Mouse (Mus musculus): ENCODE data around the gene Msh6. TPM values are rescaled to one million over a fixed set of nuclear protein-coding genes. Genes with fewer than 3 reads are reported as not detected.
"Not testable (repeated sequence)": the region's sequence is repeated elsewhere in the genome, so short reads cannot be mapped to it uniquely, and the experiment has no call there.

The Msh6 gene
- polyA plus RNA-seq, 1 experiment from 2014 or later, result 41.0 TPM

DNA sequence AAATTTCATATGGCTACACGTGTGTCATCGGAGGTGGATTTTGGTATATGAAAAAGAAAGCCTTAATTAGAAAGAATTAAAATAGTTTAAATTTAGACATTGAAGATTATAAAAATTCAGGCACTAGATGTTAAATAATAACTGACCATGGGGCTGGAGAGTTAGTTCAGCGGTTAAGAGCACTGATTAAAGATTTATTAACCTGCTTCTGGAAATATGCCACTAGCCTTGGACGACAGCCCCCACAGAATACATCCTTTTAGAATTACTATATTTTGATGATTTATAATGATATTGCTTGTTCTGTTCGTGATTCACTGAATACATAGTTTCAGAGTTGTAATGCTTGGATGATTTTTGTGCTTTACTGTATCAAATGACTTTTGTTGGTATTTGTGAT is 14.9 kb upstream of the Msh6 start:
- H3K4me2 ChIP-seq (ENCODE audit: low read length); H3K27ac ChIP-seq (ENCODE audit: low read length); H3K4me1 ChIP-seq (replicated peaks; ENCODE audit: control insufficient read depth, insufficient read depth, low read length); H3K27me3 ChIP-seq (replicated peaks; ENCODE audit: control insufficient read depth, insufficient read depth, low read length); H3K9ac ChIP-seq (replicated peaks; ENCODE audit: low read depth, low read length); H3K36me3 ChIP-seq (ENCODE audit: control insufficient read depth, insufficient read depth); ATAC-seq; H3K9me3 ChIP-seq (ENCODE audit: control insufficient read depth, low read length); H3K4me3 ChIP-seq (replicated peaks; ENCODE audit: low read length): not testable (repeated sequence)
- WGBS, result 93% methylated on average over 5 of the region's 5 CpGs

GRCm38 (mm10) chr17:87963081-87964075 is 11.5 kb upstream of the Msh6 start:
- H3K27me3 ChIP-seq (replicated peaks; ENCODE audit: control insufficient read depth, insufficient read depth, low read length), result no peaks in the 10 kb centered on the region
- H3K4me2 ChIP-seq (ENCODE audit: low read length), result no peak overlapping the region
- no peaks in the 10 kb centered on the region; the same call in 1 of the 2 replicates for H3K9me3 ChIP-seq (ENCODE audit: control insufficient read depth, low read length)
- no peaks in the 10 kb centered on the region for H3K36me3 ChIP-seq (ENCODE audit: control insufficient read depth, insufficient read depth)
- no peaks in the 10 kb centered on the region for H3K4me1 ChIP-seq (replicated peaks; ENCODE audit: control insufficient read depth, insufficient read depth, low read length)
- no peak overlapping the region for H3K27ac ChIP-seq (ENCODE audit: low read length)
- H3K9ac ChIP-seq (replicated peaks; ENCODE audit: low read depth, low read length), result no peak overlapping the region
- WGBS, result 92% methylated on average over 13 of the region's 14 CpGs
- no peak for ATAC-seq
- H3K4me3 ChIP-seq (replicated peaks; ENCODE audit: low read length), result no peak overlapping the region

- WGBS, result 31% methylated on average over 6 of the region's 8 CpGs
- not testable (repeated sequence) for H3K9me3 ChIP-seq (ENCODE audit: control insufficient read depth, low read length); H3K27ac ChIP-seq (ENCODE audit: low read length); H3K36me3 ChIP-seq (ENCODE audit: control insufficient read depth, insufficient read depth); H3K9ac ChIP-seq (replicated peaks; ENCODE audit: low read depth, low read length); H3K27me3 ChIP-seq (replicated peaks; ENCODE audit: control insufficient read depth, insufficient read depth, low read length); H3K4me1 ChIP-seq (replicated peaks; ENCODE audit: control insufficient read depth, insufficient read depth, low read length); H3K4me2 ChIP-seq (ENCODE audit: low read length); H3K4me3 ChIP-seq (replicated peaks; ENCODE audit: low read length)
- ATAC-seq, result peak; percentile 86
Observed at GRCm38 (mm10) chr17:87968483-87968926, 6.4 kb upstream of the Msh6 start.

- H3K4me2 ChIP-seq (ENCODE audit: low read length); H3K9ac ChIP-seq (replicated peaks; ENCODE audit: low read depth, low read length); ATAC-seq; H3K36me3 ChIP-seq (ENCODE audit: control insufficient read depth, insufficient read depth); H3K27me3 ChIP-seq (replicated peaks; ENCODE audit: control insufficient read depth, insufficient read depth, low read length); H3K27ac ChIP-seq (ENCODE audit: low read length); H3K9me3 ChIP-seq (ENCODE audit: control insufficient read depth, low read length); H3K4me3 ChIP-seq (replicated peaks; ENCODE audit: low read length): not testable (repeated sequence)
- WGBS, result 90% methylated on average over 15 of the region's 15 CpGs
- H3K4me1 ChIP-seq (replicated peaks; ENCODE audit: control insufficient read depth, insufficient read depth, low read length), result peaks cover 17% of the 10 kb centered on the region
Observed at GRCm38 (mm10) chr17:87971696-87972591, 2.9 kb upstream of the Msh6 start.

GRCm38 (mm10) chr17:87972856-87973255 is 2.0 kb upstream of the Msh6 start:
- no peaks in the 10 kb centered on the region for H3K36me3 ChIP-seq (ENCODE audit: control insufficient read depth, insufficient read depth)
- no peak for ATAC-seq
- H3K27me3 ChIP-seq (replicated peaks; ENCODE audit: control insufficient read depth, insufficient read depth, low read length), result no peaks in the 10 kb centered on the region
- H3K4me1 ChIP-seq (replicated peaks; ENCODE audit: control insufficient read depth, insufficient read depth, low read length), result peaks cover 17% of the 10 kb centered on the region
- no peak overlapping the region for H3K4me3 ChIP-seq (replicated peaks; ENCODE audit: low read length)
- no peak overlapping the region for H3K9ac ChIP-seq (replicated peaks; ENCODE audit: low read depth, low read length)
- 81% methylated on average over 5 of the region's 5 CpGs for WGBS
- H3K27ac ChIP-seq (ENCODE audit: low read length), result no peak overlapping the region
- H3K9me3 ChIP-seq (ENCODE audit: control insufficient read depth, low read length), result no peaks in the 10 kb centered on the region
- no peak overlapping the region for H3K4me2 ChIP-seq (ENCODE audit: low read length)

- Histone ChIP-seq H3K4me1 (replicated peaks; ENCODE audit: control insufficient read depth, insufficient read depth, low read length) (peaks cover 17% of the 10 kb centered on the region), H3K36me3 (ENCODE audit: control insufficient read depth, insufficient read depth) (no peaks in the 10 kb centered on the region), H3K9me3 (ENCODE audit: control insufficient read depth, low read length) (no peaks in the 10 kb centered on the region), H3K4me3 (replicated peaks; ENCODE audit: low read length) (no peak overlapping the region), H3K27me3 (replicated peaks; ENCODE audit: control insufficient read depth, insufficient read depth, low read length) (no peaks in the 10 kb centered on the region), H3K4me2 (ENCODE audit: low read length) (no peak overlapping the region; the same call in 1 of the 2 replicates), H3K9ac (replicated peaks; ENCODE audit: low read depth, low read length) (no peak overlapping the region), H3K27ac (ENCODE audit: low read length) (no peak overlapping the region)
- 63% methylated on average over 10 of the region's 10 CpGs for WGBS
- no peak for ATAC-seq
Observed at GRCm38 (mm10) chr17:87973261-87974167, 1.3 kb upstream of the Msh6 start.

DNA sequence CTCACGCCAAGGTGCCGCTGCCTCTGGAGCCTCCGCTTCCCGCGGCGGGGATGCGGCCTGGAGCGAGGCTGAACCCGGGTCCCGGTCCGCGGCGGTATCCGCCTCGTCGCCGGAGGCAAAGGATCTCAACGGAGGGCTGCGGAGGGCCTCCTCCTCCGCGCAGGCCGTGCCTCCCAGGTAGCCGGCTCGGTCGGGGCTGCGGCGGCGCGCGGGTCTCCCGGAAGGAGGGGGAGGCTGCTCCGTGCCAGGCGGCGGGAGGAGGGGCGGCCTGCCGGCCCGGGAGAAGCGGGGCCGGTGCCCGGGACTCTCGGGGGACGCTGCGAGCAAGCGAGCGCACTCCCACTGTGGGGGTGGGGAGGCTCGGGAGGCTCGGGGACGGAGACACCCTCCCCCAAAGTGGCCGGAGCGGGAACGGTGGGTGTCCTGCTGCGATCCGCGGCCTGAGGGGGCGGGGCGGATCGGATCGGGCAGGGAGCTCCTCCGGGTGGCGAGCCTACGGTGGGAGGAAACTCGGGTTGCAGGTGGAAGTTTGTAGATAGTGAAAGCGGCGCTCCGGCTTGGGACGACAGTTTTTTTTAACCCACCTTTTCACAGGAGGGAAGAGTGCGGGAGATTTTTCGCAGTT is 479 bp downstream of the Msh6 start:
- ATAC-seq, result peak; percentile 59
- H3K4me3 ChIP-seq (replicated peaks; ENCODE audit: low read length), result peak overlapping the region; percentile 97
- WGBS, result 0% methylated on average over 44 of the region's 68 CpGs
- H3K9me3 ChIP-seq (ENCODE audit: control insufficient read depth, low read length), result no peaks in the 10 kb centered on the region
- 0 out of 2 replicates have a peak, but pooled peaks cover 2% of the 10 kb centered on the region for H3K36me3 ChIP-seq (ENCODE audit: control insufficient read depth, insufficient read depth)
- peak overlapping the region; percentile 91 for H3K9ac ChIP-seq (replicated peaks; ENCODE audit: low read depth, low read length)
- H3K4me1 ChIP-seq (replicated peaks; ENCODE audit: control insufficient read depth, insufficient read depth, low read length), result peaks cover 17% of the 10 kb centered on the region
- peak overlapping the region; percentile 79 for H3K4me2 ChIP-seq (ENCODE audit: low read length)
- H3K27me3 ChIP-seq (replicated peaks; ENCODE audit: control insufficient read depth, insufficient read depth, low read length), result no peaks in the 10 kb centered on the region
- H3K27ac ChIP-seq (ENCODE audit: low read length), result peak overlapping the region; percentile 91

GRCm38 (mm10) chr17:87976154-87976806 is 1.4 kb downstream of the Msh6 start:
- H3K36me3 ChIP-seq (ENCODE audit: control insufficient read depth, insufficient read depth), result 0 out of 2 replicates have a peak, but pooled peaks cover 2% of the 10 kb centered on the region
- no peak overlapping the region for H3K27ac ChIP-seq (ENCODE audit: low read length)
- ATAC-seq, result no peak
- H3K4me3 ChIP-seq (replicated peaks; ENCODE audit: low read length), result peak overlapping the region; percentile 97
- peaks cover 17% of the 10 kb centered on the region for H3K4me1 ChIP-seq (replicated peaks; ENCODE audit: control insufficient read depth, insufficient read depth, low read length)
- peak overlapping the region; percentile 79 for H3K4me2 ChIP-seq (ENCODE audit: low read length)
- 68% methylated on average over 9 of the region's 9 CpGs for WGBS
- no peaks in the 10 kb centered on the region for H3K9me3 ChIP-seq (ENCODE audit: control insufficient read depth, low read length)
- no peak overlapping the region; the same call in 1 of the 2 replicates for H3K9ac ChIP-seq (replicated peaks; ENCODE audit: low read depth, low read length)
- no peaks in the 10 kb centered on the region for H3K27me3 ChIP-seq (replicated peaks; ENCODE audit: control insufficient read depth, insufficient read depth, low read length)
